Mouse (Mus musculus): ENCODE measurements around the gene Grifin. TPM values are rescaled to one million over a fixed set of nuclear protein-coding genes. Genes with fewer than 3 reads are reported as not detected.

Grifin gene
- polyA plus RNA-seq, 1 experiment from 2014 or later, result not detected

DNA sequence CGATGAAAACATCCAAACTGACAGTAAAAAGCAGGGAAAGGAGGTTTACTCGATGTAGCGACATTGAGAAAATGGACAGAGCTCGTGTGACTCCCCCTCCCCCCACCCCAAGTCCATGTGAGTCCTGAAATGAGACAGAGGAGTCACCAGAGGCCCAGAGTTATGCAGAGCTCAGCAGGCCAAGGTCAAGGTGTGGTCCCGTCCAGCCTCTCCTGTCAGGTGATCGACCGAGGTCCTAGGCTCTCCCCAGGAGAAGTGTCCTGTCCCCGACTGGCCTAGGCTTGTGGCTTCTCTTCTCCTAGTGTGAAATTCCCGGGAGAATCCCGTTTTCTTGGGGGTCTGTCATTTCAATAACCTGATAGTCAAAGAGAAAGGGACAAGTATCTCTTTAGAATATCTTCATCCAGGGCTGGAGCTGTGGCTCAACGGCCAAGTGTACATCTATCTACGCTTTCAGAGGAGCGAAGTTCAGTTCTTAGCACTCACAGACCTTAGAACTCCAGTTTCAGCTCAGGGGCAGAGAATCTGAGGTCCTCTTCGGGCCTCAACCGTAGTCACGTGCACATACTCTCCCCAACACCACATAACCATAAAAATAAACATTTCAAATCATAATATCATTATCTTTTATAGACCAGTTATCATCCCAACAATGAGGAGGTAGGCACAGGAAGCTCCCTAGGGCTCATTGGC is 24.4 kb upstream of the Grifin start:
- WGBS, result 77% methylated on average over 16 of the region's 16 CpGs
- Histone ChIP-seq H3K36me3 (no peaks in the 10 kb centered on the region), H3K9ac (no peak overlapping the region), H3K9me3 (no peaks in the 10 kb centered on the region), H3K4me1 (no peaks in the 10 kb centered on the region), H3K27ac (replicated peaks) (no peak overlapping the region), H3K4me2 (no peak overlapping the region), H3K27me3 (replicated peaks) (peaks cover 6% of the 10 kb centered on the region; the same call in 1 of the 2 replicates), H3K4me3 (no peak overlapping the region)
- ATAC-seq (ENCODE audit: extremely low read depth, insufficient number of reproducible peaks, low FRiP score, low TSS enrichment), result no peak

DNA sequence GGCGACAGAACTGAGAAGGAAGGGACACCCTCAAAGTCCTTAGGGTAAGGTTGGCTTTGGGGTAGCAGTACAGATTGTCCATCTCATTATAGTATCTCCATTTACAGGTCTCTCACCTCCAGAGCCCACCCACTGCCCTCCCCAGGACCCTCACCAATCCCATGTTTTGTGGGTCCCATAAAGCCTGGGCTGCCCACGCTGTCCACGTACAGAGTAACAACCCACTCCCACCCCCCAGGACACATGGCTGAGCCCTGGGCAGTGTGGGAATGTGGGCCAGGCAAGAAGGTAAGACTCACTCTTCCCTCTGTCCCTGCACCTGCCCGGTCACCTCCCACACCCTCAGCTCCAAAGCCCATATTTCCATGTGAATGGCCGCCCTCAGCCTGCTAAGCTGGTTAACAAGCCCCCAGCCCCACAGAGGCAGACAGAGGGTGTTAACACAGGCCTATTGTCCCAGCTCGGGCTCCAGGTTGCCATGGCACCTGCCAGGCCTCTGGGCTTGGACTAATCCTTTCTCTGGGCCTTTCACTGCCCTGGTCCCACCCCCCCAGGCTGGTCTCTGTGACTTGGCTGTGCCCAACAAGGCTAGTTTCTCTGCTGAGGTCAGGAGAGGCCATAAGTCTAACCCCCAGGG is 19.0 kb upstream of the Grifin start:
- Histone ChIP-seq H3K9me3 (no peaks in the 10 kb centered on the region), H3K4me2 (no peak overlapping the region), H3K4me1 (peaks cover 14% of the 10 kb centered on the region; the same call in 1 of the 2 replicates), H3K36me3 (no peaks in the 10 kb centered on the region), H3K27me3 (replicated peaks) (peaks cover 27% of the 10 kb centered on the region), H3K4me3 (no peak overlapping the region), H3K9ac (no peak overlapping the region), H3K27ac (replicated peaks) (no peak overlapping the region)
- WGBS, result 52% methylated on average over 6 of the region's 6 CpGs
- no peak for ATAC-seq (ENCODE audit: extremely low read depth, insufficient number of reproducible peaks, low FRiP score, low TSS enrichment)

DNA sequence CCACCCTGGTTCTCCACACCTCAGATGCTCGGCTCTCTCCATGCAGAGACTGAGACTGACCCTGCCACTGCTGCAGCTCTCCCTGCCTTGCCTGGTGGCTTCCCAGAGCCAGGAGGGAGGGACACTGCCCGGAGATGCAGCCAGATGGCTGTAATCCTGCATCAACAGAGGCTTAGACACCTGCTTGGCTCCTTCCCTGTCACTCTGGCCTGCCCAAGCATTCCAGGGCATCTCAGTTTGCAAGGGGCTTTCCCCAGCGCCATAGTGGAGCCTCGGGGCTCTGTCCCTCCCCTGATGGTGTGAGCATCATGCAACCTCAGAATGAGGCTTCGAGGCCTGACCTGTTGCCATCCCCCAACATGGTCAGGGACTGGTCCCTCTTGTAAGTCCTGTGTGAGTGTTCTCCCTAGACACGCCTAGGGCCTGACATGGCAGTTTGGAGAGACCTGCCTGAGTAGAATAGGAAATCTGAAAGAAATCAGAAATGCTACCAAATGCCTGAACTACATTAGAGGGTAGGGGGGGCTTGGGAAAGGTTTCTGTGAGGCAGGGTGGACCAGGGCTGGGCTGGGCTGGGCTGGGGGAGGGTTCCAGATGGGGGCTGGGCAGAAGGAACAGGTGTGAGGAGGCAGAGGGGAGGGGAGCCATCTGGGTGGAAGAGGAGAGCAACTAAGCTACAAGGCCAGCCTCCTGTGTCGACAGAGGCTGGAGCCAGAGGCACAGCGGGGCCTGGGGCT is 18.3 kb upstream of the Grifin start:
- Histone ChIP-seq H3K9me3 (no peaks in the 10 kb centered on the region), H3K4me2 (no peak overlapping the region), H3K27ac (replicated peaks) (no peak overlapping the region), H3K27me3 (replicated peaks) (peaks cover 34% of the 10 kb centered on the region), H3K4me1 (peaks cover 14% of the 10 kb centered on the region; the same call in 1 of the 2 replicates), H3K9ac (no peak overlapping the region), H3K4me3 (no peak overlapping the region), H3K36me3 (no peaks in the 10 kb centered on the region)
- 31% methylated on average over 8 of the region's 8 CpGs for WGBS
- no peak for ATAC-seq (ENCODE audit: extremely low read depth, insufficient number of reproducible peaks, low FRiP score, low TSS enrichment)

DNA sequence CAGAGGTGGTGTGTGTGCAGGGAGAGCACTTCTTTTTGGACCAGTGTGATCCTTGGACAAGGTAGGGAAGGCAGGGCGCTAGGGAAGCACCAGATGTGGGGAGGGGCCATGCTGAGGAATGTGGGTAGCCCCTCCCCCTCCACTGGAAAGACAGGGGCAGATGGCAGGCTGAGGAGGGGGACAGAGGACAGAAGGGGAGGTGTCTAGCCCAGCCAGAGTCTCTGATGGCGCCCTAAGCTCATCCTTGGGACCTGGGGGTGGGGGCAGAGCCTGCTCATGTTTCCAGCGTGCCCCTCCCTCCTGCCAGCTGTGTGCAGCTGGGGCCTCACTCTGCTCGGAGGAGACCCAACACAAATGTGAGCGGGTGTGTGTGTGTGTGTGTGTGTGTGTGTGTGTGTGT is 16.7 kb upstream of the Grifin start:
- peaks cover 35% of the 10 kb centered on the region for H3K27me3 ChIP-seq (replicated peaks)
- ATAC-seq (ENCODE audit: extremely low read depth, insufficient number of reproducible peaks, low FRiP score, low TSS enrichment), result no peak
- no peak overlapping the region for H3K9ac ChIP-seq
- no peaks in the 10 kb centered on the region for H3K9me3 ChIP-seq
- WGBS, result 6% methylated on average over 5 of the region's 5 CpGs
- no peak overlapping the region for H3K27ac ChIP-seq (replicated peaks)
- H3K36me3 ChIP-seq, result no peaks in the 10 kb centered on the region
- no peak overlapping the region for H3K4me3 ChIP-seq
- H3K4me1 ChIP-seq, result peaks cover 14% of the 10 kb centered on the region; the same call in 1 of the 2 replicates
- H3K4me2 ChIP-seq, result no peak overlapping the region

DNA sequence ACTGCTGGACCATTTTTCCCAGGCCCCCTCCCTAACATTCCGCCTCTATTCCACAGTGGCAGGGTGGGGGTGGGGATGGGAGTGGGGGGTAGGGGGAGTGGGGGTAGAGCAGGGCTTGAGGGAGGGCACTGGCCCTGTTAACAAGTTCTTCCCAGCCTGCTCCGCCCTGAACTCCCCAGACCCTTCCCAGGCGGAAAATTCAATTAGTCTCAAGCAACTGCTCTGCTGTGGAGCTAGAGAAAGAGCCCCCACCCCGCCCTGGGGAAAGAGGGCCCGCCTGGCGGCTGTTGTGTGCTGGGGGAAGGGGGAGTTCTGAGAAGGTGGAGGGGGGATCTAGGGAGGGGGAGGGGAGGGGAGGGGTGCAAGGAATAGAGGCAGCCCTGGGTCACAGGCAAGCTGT is 14.9 kb upstream of the Grifin start:
- no peak for ATAC-seq (ENCODE audit: extremely low read depth, insufficient number of reproducible peaks, low FRiP score, low TSS enrichment)
- Histone ChIP-seq H3K4me2 (no peak overlapping the region), H3K4me1 (peaks cover 19% of the 10 kb centered on the region), H3K36me3 (no peaks in the 10 kb centered on the region), H3K9ac (no peak overlapping the region), H3K27ac (replicated peaks) (no peak overlapping the region), H3K4me3 (no peak overlapping the region), H3K9me3 (no peaks in the 10 kb centered on the region), H3K27me3 (replicated peaks) (peaks cover 35% of the 10 kb centered on the region)
- WGBS, result 25% methylated on average over 6 of the region's 6 CpGs

DNA sequence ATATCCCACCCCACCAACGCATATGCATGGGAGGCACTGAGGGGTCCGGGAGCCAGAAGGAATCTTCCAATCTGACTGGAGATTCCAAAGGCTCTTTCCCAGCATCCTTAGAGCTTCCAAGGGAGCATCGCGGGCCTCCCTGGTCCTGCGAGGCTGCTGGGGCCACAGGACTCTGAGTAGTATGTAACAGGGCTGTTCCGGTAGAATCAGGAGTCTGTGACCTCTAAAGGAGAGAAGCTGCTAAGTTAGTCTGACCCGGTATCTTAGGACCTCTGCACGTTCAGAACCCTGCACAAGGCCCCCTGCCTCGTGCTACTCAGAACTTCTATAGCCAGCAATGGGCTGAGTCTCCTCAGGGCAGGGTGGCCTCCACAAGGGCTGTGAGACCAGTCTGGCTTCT is 14.3 kb upstream of the Grifin start:
- H3K9ac ChIP-seq, result 0 out of 2 replicates have a peak overlapping the region, but pooled peaks have one; percentile 24
- peaks cover 19% of the 10 kb centered on the region for H3K4me1 ChIP-seq
- H3K4me2 ChIP-seq, result no peak overlapping the region
- no peaks in the 10 kb centered on the region for H3K36me3 ChIP-seq
- H3K27ac ChIP-seq (replicated peaks), result no peak overlapping the region
- 38% methylated on average over 9 of the region's 9 CpGs for WGBS
- peaks cover 35% of the 10 kb centered on the region for H3K27me3 ChIP-seq (replicated peaks)
- H3K9me3 ChIP-seq, result no peaks in the 10 kb centered on the region
- no peak for ATAC-seq (ENCODE audit: extremely low read depth, insufficient number of reproducible peaks, low FRiP score, low TSS enrichment)
- H3K4me3 ChIP-seq, result no peak overlapping the region

DNA sequence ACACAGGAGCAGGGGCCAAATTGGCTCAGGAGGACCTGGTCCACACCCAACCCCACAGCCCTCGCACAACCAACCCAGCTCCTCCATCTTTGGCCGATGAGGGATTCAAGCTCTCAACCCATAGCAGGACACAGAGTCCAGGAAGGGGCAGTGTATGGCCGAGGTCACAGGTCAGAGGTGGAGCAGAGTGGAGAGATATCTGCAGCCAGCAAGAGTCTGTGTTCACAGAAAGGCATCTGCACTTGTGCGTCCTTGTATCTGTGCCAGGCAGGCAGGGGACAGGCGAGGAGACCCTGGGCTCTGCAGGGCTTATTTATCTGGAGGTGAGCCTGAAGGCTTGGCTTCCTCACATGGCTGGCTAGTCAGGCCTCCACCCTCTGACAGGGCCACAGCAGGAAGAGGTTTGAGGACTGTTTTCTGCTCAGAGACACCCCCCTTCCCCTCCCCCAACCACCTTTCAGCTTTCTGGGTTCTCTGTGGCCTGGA is 10.6 kb upstream of the Grifin start:
- Histone ChIP-seq H3K4me3 (no peak overlapping the region), H3K36me3 (no peaks in the 10 kb centered on the region), H3K9me3 (no peaks in the 10 kb centered on the region), H3K4me2 (no peak overlapping the region), H3K27ac (replicated peaks) (no peak overlapping the region), H3K27me3 (replicated peaks) (peaks cover 22% of the 10 kb centered on the region; the same call in 1 of the 2 replicates), H3K4me1 (peaks cover 15% of the 10 kb centered on the region), H3K9ac (no peak overlapping the region)
- no peak for ATAC-seq (ENCODE audit: extremely low read depth, insufficient number of reproducible peaks, low FRiP score, low TSS enrichment)
- 36% methylated on average over 5 of the region's 5 CpGs for WGBS

DNA sequence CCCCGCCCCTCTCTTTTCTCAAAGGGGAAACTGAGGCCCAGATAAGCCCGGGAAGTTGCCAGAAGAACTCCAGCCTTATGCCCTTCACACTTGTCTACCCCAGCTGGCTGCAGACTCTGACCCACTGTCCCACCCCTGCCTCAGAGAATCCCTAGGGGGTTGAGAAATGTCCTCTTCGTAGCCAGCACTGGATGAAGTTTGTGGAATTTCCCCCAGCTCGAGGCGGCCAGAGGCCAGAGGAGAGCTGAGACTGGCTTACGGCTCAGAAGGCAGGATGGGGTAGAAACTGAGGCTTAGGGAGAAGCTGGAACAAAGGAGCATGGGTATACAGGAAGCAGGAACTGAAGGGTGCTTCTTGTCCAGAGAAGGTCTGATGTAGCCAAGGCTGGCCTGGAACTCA is 7.7 kb upstream of the Grifin start:
- H3K4me2 ChIP-seq, result no peak overlapping the region
- no peak overlapping the region for H3K4me3 ChIP-seq
- H3K9ac ChIP-seq, result no peak overlapping the region
- H3K9me3 ChIP-seq, result no peaks in the 10 kb centered on the region
- H3K36me3 ChIP-seq, result no peaks in the 10 kb centered on the region
- H3K27ac ChIP-seq (replicated peaks), result no peak overlapping the region
- H3K27me3 ChIP-seq (replicated peaks), result no peaks in the 10 kb centered on the region
- WGBS, result 60% methylated on average over 6 of the region's 6 CpGs
- no peak for ATAC-seq (ENCODE audit: extremely low read depth, insufficient number of reproducible peaks, low FRiP score, low TSS enrichment)
- H3K4me1 ChIP-seq, result peaks cover 9% of the 10 kb centered on the region

DNA sequence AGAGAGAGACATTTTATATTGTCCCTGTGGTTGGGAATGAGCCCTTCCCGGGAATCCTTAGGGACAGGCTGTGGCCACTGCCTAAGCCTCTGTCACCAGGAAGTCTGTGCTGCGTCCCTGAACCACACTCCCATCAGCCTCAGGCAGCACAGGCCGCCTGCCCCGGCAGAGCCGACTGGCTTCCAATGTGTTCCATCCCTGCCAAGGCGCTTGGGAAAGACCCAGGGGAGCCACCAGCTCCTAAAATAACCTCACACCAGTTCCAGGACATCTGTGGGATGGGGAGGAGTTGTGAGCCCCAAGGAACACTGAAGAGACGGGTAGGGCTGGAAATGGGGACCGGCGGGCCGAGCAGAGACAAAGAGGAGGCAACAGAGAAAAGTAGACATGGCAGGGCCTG is 6.8 kb upstream of the Grifin start:
- Histone ChIP-seq H3K4me1 (peaks cover 9% of the 10 kb centered on the region), H3K4me2 (no peak overlapping the region), H3K4me3 (no peak overlapping the region), H3K36me3 (no peaks in the 10 kb centered on the region), H3K27me3 (replicated peaks) (no peaks in the 10 kb centered on the region), H3K27ac (replicated peaks) (no peak overlapping the region), H3K9ac (no peak overlapping the region), H3K9me3 (no peaks in the 10 kb centered on the region)
- 37% methylated on average over 10 of the region's 10 CpGs for WGBS
- ATAC-seq (ENCODE audit: extremely low read depth, insufficient number of reproducible peaks, low FRiP score, low TSS enrichment), result no peak

DNA sequence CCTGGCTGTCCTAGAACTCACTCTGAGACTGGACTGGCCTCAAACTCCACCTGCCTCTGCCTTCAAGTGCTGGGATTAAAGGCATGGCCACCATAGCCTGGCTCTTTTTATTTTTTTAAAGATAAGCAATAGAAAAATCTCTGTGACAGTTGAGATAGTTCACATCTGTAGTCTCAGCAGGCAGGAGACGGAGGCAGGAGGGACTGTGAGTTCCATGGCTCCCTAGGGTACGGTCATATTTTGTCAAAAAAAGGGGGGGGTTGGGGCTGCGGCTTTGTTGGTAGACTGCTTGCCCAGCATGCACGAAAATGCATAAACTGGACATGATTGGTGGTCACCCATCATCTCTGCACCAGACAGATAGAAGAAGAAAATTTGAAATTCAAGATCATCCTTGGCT is 6.3 kb upstream of the Grifin start:
- Histone ChIP-seq H3K27me3 (replicated peaks) (no peaks in the 10 kb centered on the region), H3K27ac (replicated peaks) (no peak overlapping the region), H3K4me3 (no peak overlapping the region), H3K4me1 (peaks cover 9% of the 10 kb centered on the region), H3K9ac (no peak overlapping the region), H3K36me3 (no peaks in the 10 kb centered on the region), H3K4me2 (no peak overlapping the region), H3K9me3 (no peaks in the 10 kb centered on the region)
- 71% methylated on average over 4 of the region's 4 CpGs for WGBS
- ATAC-seq (ENCODE audit: extremely low read depth, insufficient number of reproducible peaks, low FRiP score, low TSS enrichment), result no peak

DNA sequence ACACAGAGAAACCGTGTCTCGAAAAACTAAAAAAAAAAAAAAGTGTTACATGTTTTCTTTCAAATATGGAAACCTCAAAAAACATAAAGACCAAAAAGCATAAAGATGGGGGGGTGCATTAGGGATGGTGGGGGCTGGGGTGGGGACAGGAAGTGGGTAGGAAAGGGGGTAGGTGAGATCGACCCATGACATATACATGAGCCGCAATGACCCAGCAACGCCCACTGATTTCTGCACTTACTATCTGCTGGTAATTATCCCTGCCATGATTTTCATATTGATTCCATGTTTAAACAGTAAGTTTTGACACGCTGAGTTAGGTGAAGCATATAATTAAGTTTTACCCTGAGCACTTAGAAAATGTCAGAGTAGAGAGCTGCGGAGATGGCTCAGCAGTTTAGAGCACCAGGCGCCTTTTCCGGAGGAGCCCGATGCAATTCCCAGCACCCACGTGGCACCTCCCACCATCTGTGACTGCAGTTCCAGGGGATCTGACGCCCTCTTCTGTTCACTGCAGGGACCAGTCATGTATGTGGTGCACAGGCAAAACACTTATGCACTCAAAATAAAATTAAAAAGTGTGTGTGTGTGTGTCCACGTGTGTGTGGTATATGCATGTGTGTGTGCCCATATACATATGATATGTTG is 5.5 kb upstream of the Grifin start:
- Histone ChIP-seq H3K4me2 (no peak overlapping the region), H3K9ac (no peak overlapping the region), H3K27ac (replicated peaks) (no peak overlapping the region), H3K4me1 (peaks cover 15% of the 10 kb centered on the region), H3K27me3 (replicated peaks) (no peaks in the 10 kb centered on the region), H3K9me3 (no peaks in the 10 kb centered on the region), H3K36me3 (no peaks in the 10 kb centered on the region), H3K4me3 (no peak overlapping the region)
- ATAC-seq (ENCODE audit: extremely low read depth, insufficient number of reproducible peaks, low FRiP score, low TSS enrichment), result no peak
- WGBS, result 86% methylated on average over 13 of the region's 13 CpGs

Measured in heart, embryonic 13.5 days (tissue).